ENCODE assay signal across 9 mouse cellular contexts in genomic region chr6:21823281-21823680, GRCm38 (mm10). TPM values are rescaled to one million over a fixed set of nuclear protein-coding genes. Genes with fewer than 3 reads are reported as not detected.
DNase-seq lines count a peak whose midpoint lies in the region; ATAC-seq and TF ChIP-seq lines count a peak whose summit lies in the region.
"Had no signal": no experiment of that assay in that cellular context is flagged by ENCODE, and none has a peak within 500 bp of the region (broad histone marks: within the 10 kb centered on the region; RNA-seq: fewer than 3 reads in every experiment).

No protein-coding gene starts in this region.

- no peak overlapping the region for H3K4me3 ChIP-seq in neural tube, embryonic 13.5 days
- no peak overlapping the region for H3K4me3 ChIP-seq in neural tube, embryonic 15.5 days (replicated peaks)
- H3K4me3 ChIP-seq in heart, postnatal 0 days (ENCODE audit: low read depth, low read length): peak overlapping the region; percentile 30
- H3K4me3 ChIP-seq in limb, embryonic 14.5 days (replicated peaks; ENCODE audit: low read length): no peak overlapping the region
- no peak overlapping the region for H3K4me3 ChIP-seq in forebrain, embryonic 14.5 days (ENCODE audit: low read depth, low read length)
- no peak overlapping the region for H3K4me3 ChIP-seq in midbrain, embryonic 16.5 days (ENCODE audit: low read depth, low read length)
- H3K4me3 ChIP-seq: embryonic facial prominence, embryonic 13.5 days; neural tube, embryonic 12.5 days had no signal

- DNase-seq in heart, postnatal 0 days (ENCODE audit: low spot score): peak; percentile 75
- DNase-seq in limb, embryonic 14.5 days (ENCODE audit: low spot score): no peak
- DNase-seq in forebrain, embryonic 14.5 days (ENCODE audit: low spot score): no peak
- DNase-seq in layer of hippocampus, postnatal 25 days (ENCODE audit: extremely low spot score in 1 of 2, low spot score in 1 of 2): no peak

- H3K36me3 ChIP-seq in neural tube, embryonic 13.5 days: no peaks in the 10 kb centered on the region; the same call in 1 of the 2 replicates
- H3K36me3 ChIP-seq in neural tube, embryonic 15.5 days: no peaks in the 10 kb centered on the region
- peaks cover 4% of the 10 kb centered on the region; the same call in 1 of the 2 replicates for H3K36me3 ChIP-seq in heart, postnatal 0 days (replicated peaks; ENCODE audit: control insufficient read depth, insufficient read depth, low read length)
- no peaks in the 10 kb centered on the region for H3K36me3 ChIP-seq in limb, embryonic 14.5 days (ENCODE audit: control insufficient read depth, insufficient read depth, low read length)
- peaks cover 7% of the 10 kb centered on the region; the same call in 1 of the 2 replicates for H3K36me3 ChIP-seq in forebrain, embryonic 14.5 days (ENCODE audit: control insufficient read depth, insufficient read depth, low read length)
- H3K36me3 ChIP-seq in midbrain, embryonic 16.5 days (ENCODE audit: control insufficient read depth, insufficient read depth, low read length): no peaks in the 10 kb centered on the region
- H3K36me3 ChIP-seq: embryonic facial prominence, embryonic 13.5 days; neural tube, embryonic 12.5 days had no signal

- 0 out of 2 replicates have a peak, but pooled peaks cover under 1% of the 10 kb centered on the region for H3K4me1 ChIP-seq in neural tube, embryonic 13.5 days (replicated peaks)
- H3K4me1 ChIP-seq in neural tube, embryonic 15.5 days: peaks cover 8% of the 10 kb centered on the region; the same call in 1 of the 2 replicates
- H3K4me1 ChIP-seq in heart, postnatal 0 days (ENCODE audit: control insufficient read depth, insufficient read depth): peaks cover 5% of the 10 kb centered on the region; the same call in 1 of the 2 replicates
- H3K4me1 ChIP-seq in limb, embryonic 14.5 days (ENCODE audit: control insufficient read depth, insufficient read depth, low read length): peaks cover 6% of the 10 kb centered on the region; the same call in 1 of the 2 replicates
- H3K4me1 ChIP-seq in forebrain, embryonic 14.5 days (ENCODE audit: control insufficient read depth, insufficient read depth, low read length): no peaks in the 10 kb centered on the region
- H3K4me1 ChIP-seq in midbrain, embryonic 16.5 days (ENCODE audit: control insufficient read depth, insufficient read depth, low read length): no peaks in the 10 kb centered on the region
- H3K4me1 ChIP-seq: neural tube, embryonic 12.5 days had no signal

- ATAC-seq in neural tube, embryonic 13.5 days (ENCODE audit: low read depth): no peak
- no peak; the same call in 1 of the 2 replicates for ATAC-seq in neural tube, embryonic 15.5 days (ENCODE audit: low FRiP score)
- ATAC-seq in heart, postnatal 0 days (ENCODE audit: insufficient read depth, low read depth): peak; percentile 94
- peak; percentile 65 for ATAC-seq in limb, embryonic 14.5 days (ENCODE audit: low FRiP score, low read depth)
- no peak for ATAC-seq in forebrain, embryonic 14.5 days
- no peak for ATAC-seq in midbrain, embryonic 16.5 days

- H3K27ac ChIP-seq in neural tube, embryonic 13.5 days (replicated peaks): 0 out of 2 replicates have a peak overlapping the region, but pooled peaks have one; percentile 5
- no peak overlapping the region for H3K27ac ChIP-seq in neural tube, embryonic 15.5 days (replicated peaks)
- peak overlapping the region; percentile 86 for H3K27ac ChIP-seq in heart, postnatal 0 days (ENCODE audit: low read depth)
- no peak overlapping the region for H3K27ac ChIP-seq in limb, embryonic 14.5 days (replicated peaks; ENCODE audit: low read depth, low read length)
- H3K27ac ChIP-seq in forebrain, embryonic 14.5 days (ENCODE audit: low read depth, low read length): no peak overlapping the region
- H3K27ac ChIP-seq in midbrain, embryonic 16.5 days (ENCODE audit: low read length): no peak overlapping the region
- H3K27ac ChIP-seq: embryonic facial prominence, embryonic 13.5 days; neural tube, embryonic 12.5 days had no signal

- TF ChIP-seq EP300 in heart, postnatal 0 days (IDR thresholded peaks at IDR 0.05; ENCODE audit: low read depth): no peak

- 60% methylated on average over 8 of the region's 8 CpGs for WGBS in neural tube, embryonic 13.5 days
- 56% methylated on average over 8 of the region's 8 CpGs for WGBS in neural tube, embryonic 15.5 days
- 21% methylated on average over 8 of the region's 8 CpGs for WGBS in heart, postnatal 0 days
- WGBS in limb, embryonic 14.5 days: 36% methylated on average over 8 of the region's 8 CpGs
- WGBS in forebrain, embryonic 14.5 days: 82% methylated on average over 8 of the region's 8 CpGs
- WGBS in midbrain, embryonic 16.5 days: 69% methylated on average over 8 of the region's 8 CpGs

- no peaks in the 10 kb centered on the region for H3K27me3 ChIP-seq in neural tube, embryonic 13.5 days
- H3K27me3 ChIP-seq in neural tube, embryonic 15.5 days (replicated peaks): no peaks in the 10 kb centered on the region
- H3K27me3 ChIP-seq in heart, postnatal 0 days (ENCODE audit: control insufficient read depth, insufficient read depth, low read length): no peaks in the 10 kb centered on the region
- H3K27me3 ChIP-seq in limb, embryonic 14.5 days (ENCODE audit: control insufficient read depth, insufficient read depth, low read length): no peaks in the 10 kb centered on the region
- H3K27me3 ChIP-seq in forebrain, embryonic 14.5 days (replicated peaks; ENCODE audit: control insufficient read depth, insufficient read depth, low read length): no peaks in the 10 kb centered on the region
- H3K27me3 ChIP-seq in midbrain, embryonic 16.5 days (ENCODE audit: control insufficient read depth, insufficient read depth, low read depth, low read length): no peaks in the 10 kb centered on the region
- H3K27me3 ChIP-seq: embryonic facial prominence, embryonic 13.5 days; neural tube, embryonic 12.5 days had no signal

- no peak for TF ChIP-seq POLR2A in limb, embryonic 14.5 days (IDR thresholded peaks at IDR 0.05; ENCODE audit: borderline replicate concordance, extremely low read depth, insufficient read depth, insufficient read length)

- H3K9ac ChIP-seq in neural tube, embryonic 13.5 days: no peak overlapping the region
- H3K9ac ChIP-seq in neural tube, embryonic 15.5 days (replicated peaks): no peak overlapping the region
- H3K9ac ChIP-seq in heart, postnatal 0 days (replicated peaks; ENCODE audit: low read depth, low read length): peak overlapping the region; percentile 47; the same call in 1 of the 2 replicates
- H3K9ac ChIP-seq in limb, embryonic 14.5 days (ENCODE audit: low read depth, low read length, severe bottlenecking): no peak overlapping the region
- H3K9ac ChIP-seq in forebrain, embryonic 14.5 days (ENCODE audit: low read length): no peak overlapping the region
- no peak overlapping the region for H3K9ac ChIP-seq in midbrain, embryonic 16.5 days (ENCODE audit: low read depth, low read length)
- H3K9ac ChIP-seq: embryonic facial prominence, embryonic 13.5 days; neural tube, embryonic 12.5 days had no signal

- TF ChIP-seq CTCF in heart, postnatal 0 days (IDR thresholded peaks at IDR 0.05; ENCODE audit: low read depth): no peak

- H3K9me3 ChIP-seq in neural tube, embryonic 13.5 days: no peaks in the 10 kb centered on the region
- no peaks in the 10 kb centered on the region for H3K9me3 ChIP-seq in neural tube, embryonic 15.5 days (replicated peaks)
- no peaks in the 10 kb centered on the region for H3K9me3 ChIP-seq in heart, postnatal 0 days (replicated peaks; ENCODE audit: control insufficient read depth, low read length)
- no peaks in the 10 kb centered on the region for H3K9me3 ChIP-seq in limb, embryonic 14.5 days (ENCODE audit: control insufficient read depth, low read length)
- no peaks in the 10 kb centered on the region for H3K9me3 ChIP-seq in forebrain, embryonic 14.5 days (replicated peaks; ENCODE audit: control insufficient read depth, low read length)
- H3K9me3 ChIP-seq in midbrain, embryonic 16.5 days (replicated peaks; ENCODE audit: control insufficient read depth, low read length, poor library complexity, severe bottlenecking): no peaks in the 10 kb centered on the region
- H3K9me3 ChIP-seq: embryonic facial prominence, embryonic 13.5 days; neural tube, embryonic 12.5 days had no signal

- H3K4me2 ChIP-seq in neural tube, embryonic 13.5 days: no peak overlapping the region
- H3K4me2 ChIP-seq in neural tube, embryonic 15.5 days: no peak overlapping the region
- H3K4me2 ChIP-seq in heart, postnatal 0 days (ENCODE audit: low read depth, low read length): peak overlapping the region; percentile 58
- 0 out of 2 replicates have a peak overlapping the region, but pooled peaks have one; percentile 26 for H3K4me2 ChIP-seq in limb, embryonic 14.5 days (replicated peaks; ENCODE audit: low read depth, low read length, severe bottlenecking)
- H3K4me2 ChIP-seq in forebrain, embryonic 14.5 days (ENCODE audit: low read length): no peak overlapping the region
- no peak overlapping the region for H3K4me2 ChIP-seq in midbrain, embryonic 16.5 days (ENCODE audit: low read length)
- H3K4me2 ChIP-seq: embryonic facial prominence, embryonic 13.5 days; neural tube, embryonic 12.5 days had no signal

RNA-seq across cellular contexts. Expression of gene Tspan12, which starts 29.0 kb away (rescaled TPM):
- 77.5 and 78.9 TPM in 2 replicates for polyA plus RNA-seq in neural tube, embryonic 13.5 days (2015; fragmentation: Nextera tagmentation; extraction: Ambion mirVana)
- polyA plus RNA-seq in neural tube, embryonic 15.5 days (2015; fragmentation: Nextera tagmentation; extraction: Ambion mirVana): 78.1 and 80.1 TPM in 2 replicates
- total RNA-seq in heart, postnatal 0 days (2014; rRNA removed; ENCODE audit: low replicate concordance): 32.3 and 37.4 TPM in 2 replicates
- polyA plus RNA-seq in heart, postnatal 0 days (2015; fragmentation: Nextera tagmentation; extraction: Ambion mirVana): 83.6 and 95.1 TPM in 2 replicates
- polyA plus RNA-seq in limb, embryonic 14.5 days (2012; rRNA removed): 10.2 and 10.5 TPM in 2 replicates
- polyA plus RNA-seq in limb, embryonic 14.5 days (2014; fragmentation: Nextera tagmentation; extraction: Ambion mirVana): 34.0 and 39.6 TPM in 2 replicates
- polyA plus RNA-seq in forebrain, embryonic 14.5 days (2014; fragmentation: Nextera tagmentation; extraction: Ambion mirVana): 57.1 and 60.7 TPM in 2 replicates
- 59.2 and 63.2 TPM in 2 replicates for polyA plus RNA-seq in midbrain, embryonic 16.5 days (2015; fragmentation: Nextera tagmentation; extraction: Ambion mirVana)
- total RNA-seq in layer of hippocampus, postnatal 25 days (2021): 10 to 100 TPM; 29.3 to 34.5 TPM

Comparison
In these comparisons a context has a peak if more than half of its experiments do, and no peak if none do; other contexts are left out.
1. H3K27ac ChIP-seq: peak in neural tube, embryonic 13.5 days (single experiment) and heart, postnatal 0 days (single experiment); none in neural tube, embryonic 15.5 days (single experiment), limb, embryonic 14.5 days (single experiment), forebrain, embryonic 14.5 days (single experiment) and midbrain, embryonic 16.5 days (single experiment).
2. ATAC-seq: peak in heart, postnatal 0 days (single experiment) and limb, embryonic 14.5 days (single experiment); none in neural tube, embryonic 13.5 days (single experiment), neural tube, embryonic 15.5 days (single experiment), forebrain, embryonic 14.5 days (single experiment) and midbrain, embryonic 16.5 days (single experiment).
3. H3K4me2 ChIP-seq: peak in heart, postnatal 0 days (single experiment) and limb, embryonic 14.5 days (single experiment); none in neural tube, embryonic 13.5 days (single experiment), neural tube, embryonic 15.5 days (single experiment), forebrain, embryonic 14.5 days (single experiment) and midbrain, embryonic 16.5 days (single experiment).